Mouse (Mus musculus) cerebellum, adult 9-11 months (tissue): ENCODE results near the gene St3gal3.

ENCODE experiments used
- DNase-seq: peaks from one replicate; pipeline ENCODE4 v3.0.0; 2022

The St3gal3 gene

GRCm38 (mm10) chr4:118138891-118139290, 4.2 kb upstream of the St3gal3 start:
- DNase-seq: peak; percentile 92

DNA sequence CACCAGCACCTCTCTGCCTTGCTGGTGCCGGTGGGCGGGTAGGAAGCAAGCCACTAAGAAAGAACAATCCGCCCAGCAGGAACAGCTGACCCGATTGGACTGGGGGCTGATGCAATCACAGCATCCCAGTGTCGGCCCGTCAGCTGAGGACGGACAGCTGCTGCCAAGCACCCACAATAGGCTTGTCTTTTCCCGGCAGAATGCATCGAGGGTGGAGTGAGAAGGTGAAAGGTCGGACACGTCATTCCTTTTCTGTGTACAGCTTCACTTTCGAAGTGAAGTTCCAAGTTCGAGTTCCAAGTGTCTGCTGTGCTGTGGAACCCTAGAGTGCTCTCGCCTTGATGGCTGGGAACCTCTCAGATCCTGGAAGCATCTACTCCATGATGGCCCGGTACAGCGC, 3.1 kb upstream of the St3gal3 start:
- DNase-seq: no peak

DNA sequence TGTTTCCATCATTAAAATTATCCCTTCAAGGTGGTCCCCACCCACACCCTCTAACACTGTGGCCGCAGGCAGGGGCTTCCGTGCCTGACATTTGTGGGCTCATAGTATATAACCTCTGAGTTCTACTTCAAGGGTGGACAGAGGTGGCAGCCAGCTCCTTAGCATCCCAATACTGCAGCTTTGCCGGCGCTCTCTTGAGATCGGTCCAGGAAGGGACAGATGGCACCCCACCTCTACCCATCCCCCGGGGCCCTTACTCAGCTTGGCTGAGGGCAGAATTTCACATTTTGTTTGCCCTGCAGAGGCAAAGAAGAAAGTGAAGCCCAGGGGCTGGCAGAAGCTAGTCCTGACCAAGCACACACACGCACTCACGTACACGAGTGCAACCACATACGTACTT, 2.6 kb upstream of the St3gal3 start:
- DNase-seq: peak; percentile 71

- DNase-seq: no peak
These were observed 700 bp upstream of the St3gal3 start for GRCm38 (mm10) chr4:118135414-118135813.

GRCm38 (mm10) chr4:118131329-118131728, 3.4 kb downstream of the St3gal3 start:
- no peak for DNase-seq

DNA sequence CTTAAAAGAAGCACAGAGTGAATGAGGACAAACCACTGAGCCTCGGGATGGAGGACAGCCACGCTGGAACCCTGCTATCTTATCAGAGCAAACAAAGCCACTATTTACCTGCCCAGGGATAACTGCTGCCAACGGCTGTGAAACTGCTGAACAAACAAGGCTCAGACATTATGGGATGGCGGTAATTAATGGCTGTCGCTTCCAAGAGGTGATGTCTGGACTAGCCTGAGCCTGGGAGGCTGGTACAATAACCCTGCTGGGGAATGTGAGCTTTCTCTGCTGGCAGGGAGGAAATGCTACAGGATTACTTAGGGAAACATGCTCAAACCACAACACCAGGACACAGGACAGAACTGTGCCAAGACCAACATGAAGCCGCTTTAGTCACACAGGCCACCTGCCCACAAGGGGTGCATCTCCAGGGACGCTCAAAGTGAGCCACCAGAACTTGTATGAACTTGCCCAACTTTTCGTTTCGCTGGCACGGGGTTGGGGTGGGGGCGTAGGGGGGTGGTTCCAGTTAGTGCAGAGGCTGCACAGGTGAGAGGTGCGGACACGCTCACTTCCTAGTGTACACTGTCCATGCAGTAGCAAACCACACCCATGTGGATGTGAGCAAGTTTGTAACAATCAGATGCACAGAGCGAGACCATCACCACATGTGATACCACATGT, 11.5 kb downstream of the St3gal3 start:
- no peak for DNase-seq

DNA sequence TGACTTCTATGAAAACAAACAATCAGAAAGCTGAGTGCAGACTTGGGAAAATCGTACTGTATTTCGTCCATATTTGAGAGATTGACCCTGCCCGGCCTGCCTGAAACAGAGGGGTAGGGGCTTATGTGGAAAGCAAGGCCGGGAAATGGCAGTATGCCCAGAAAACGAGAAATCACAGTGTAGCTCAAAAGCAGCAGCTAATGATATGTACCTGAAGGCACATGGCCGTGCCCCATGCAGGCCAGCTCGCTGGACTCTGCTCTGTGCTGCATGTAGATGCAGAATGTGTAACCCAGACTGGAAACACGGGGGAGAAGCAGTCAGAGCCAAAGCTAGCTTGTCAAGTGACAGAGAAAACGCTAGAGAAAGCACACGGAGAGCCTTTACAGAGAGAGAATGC, 12.6 kb downstream of the St3gal3 start:
- no peak for DNase-seq

DNA sequence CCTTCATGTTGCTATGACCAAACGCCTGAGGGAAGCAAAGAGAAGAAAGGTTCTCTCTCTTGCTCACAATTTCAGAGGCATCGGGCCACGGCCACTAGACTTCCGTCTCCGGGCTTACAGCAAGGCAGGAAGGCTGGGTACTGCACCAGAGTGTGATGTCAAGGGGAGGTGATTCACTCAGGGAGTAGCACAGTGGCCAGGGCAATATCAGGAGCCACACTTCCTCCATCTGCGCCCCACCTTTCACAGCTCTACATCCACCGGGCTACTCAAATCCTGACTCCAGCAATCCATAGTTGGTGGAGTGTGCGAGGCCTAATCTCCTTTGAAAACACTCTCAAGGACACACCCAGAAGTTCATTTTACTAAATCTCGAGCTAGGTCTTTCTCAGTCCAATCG, 17.1 kb downstream of the St3gal3 start:
- DNase-seq: no peak

- no peak for DNase-seq
These were observed 18.6 kb downstream of the St3gal3 start for GRCm38 (mm10) chr4:118116098-118116497.

GRCm38 (mm10) chr4:118115132-118115531, 19.6 kb downstream of the St3gal3 start:
- DNase-seq: no peak

DNA sequence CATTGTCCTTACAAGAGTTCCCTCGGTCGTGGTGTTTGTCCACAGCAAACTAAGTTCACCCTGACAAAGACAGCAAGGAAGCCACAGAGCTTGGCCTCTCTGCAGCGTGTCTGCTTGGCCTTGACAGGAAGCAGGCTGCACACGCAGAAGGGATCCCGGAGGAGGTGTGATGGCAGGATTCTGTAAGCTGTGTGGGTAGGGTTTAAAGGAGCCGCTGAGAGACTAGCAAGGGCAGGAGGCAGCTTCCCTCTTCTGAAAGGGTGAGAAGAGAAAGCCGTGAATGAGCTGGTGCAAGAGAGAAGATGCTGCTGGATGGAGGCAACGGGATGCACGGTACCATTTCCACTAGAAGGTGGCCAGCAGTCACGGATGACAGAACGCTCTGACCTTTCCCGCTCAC, 22.1 kb downstream of the St3gal3 start:
- DNase-seq: no peak

GRCm38 (mm10) chr4:118109649-118110048, 25.1 kb downstream of the St3gal3 start:
- no peak for DNase-seq

DNA sequence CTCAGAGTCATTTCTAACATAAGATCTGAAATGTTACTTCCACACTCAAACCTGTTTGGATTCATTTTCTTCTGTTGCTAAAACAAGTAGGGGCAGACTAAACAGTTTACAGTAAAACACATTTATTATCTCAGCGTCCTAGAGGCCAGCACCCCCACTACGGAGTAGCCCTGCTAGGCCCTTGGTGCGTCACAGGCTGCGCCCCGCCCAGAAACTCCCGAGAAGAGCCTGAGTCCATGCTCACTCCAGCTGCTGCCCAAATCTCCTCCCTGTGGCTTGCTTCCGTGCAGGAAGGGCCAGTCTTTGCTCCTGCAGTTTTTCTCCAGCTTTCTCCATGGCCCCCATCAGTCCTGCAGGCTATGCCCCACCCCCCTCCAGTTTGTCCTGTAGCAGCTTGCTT, 25.9 kb downstream of the St3gal3 start:
- no peak for DNase-seq

GRCm38 (mm10) chr4:118105256-118106053, 29.3 kb downstream of the St3gal3 start:
- DNase-seq: no peak

GRCm38 (mm10) chr4:118103280-118103830, 31.4 kb downstream of the St3gal3 start:
- DNase-seq: no peak

DNA sequence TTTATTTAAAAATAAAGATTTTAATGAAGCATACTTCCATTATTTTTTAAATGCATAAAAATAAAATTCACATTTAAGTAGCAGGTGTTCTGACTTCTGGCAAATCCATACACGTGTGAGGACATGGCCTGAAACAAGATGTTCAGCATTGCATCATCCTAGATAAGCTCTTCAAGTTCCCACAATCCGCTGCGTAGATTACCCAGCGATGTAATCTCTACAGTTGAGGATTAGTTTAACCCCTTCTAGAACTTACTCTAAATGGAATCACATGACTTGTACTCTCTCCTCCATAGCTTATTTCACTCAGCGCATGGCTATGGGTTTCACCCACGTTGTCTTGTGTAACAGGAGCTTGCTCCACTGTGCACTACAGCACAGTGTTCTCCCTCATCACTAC, 33.2 kb downstream of the St3gal3 start:
- DNase-seq: no peak

DNA sequence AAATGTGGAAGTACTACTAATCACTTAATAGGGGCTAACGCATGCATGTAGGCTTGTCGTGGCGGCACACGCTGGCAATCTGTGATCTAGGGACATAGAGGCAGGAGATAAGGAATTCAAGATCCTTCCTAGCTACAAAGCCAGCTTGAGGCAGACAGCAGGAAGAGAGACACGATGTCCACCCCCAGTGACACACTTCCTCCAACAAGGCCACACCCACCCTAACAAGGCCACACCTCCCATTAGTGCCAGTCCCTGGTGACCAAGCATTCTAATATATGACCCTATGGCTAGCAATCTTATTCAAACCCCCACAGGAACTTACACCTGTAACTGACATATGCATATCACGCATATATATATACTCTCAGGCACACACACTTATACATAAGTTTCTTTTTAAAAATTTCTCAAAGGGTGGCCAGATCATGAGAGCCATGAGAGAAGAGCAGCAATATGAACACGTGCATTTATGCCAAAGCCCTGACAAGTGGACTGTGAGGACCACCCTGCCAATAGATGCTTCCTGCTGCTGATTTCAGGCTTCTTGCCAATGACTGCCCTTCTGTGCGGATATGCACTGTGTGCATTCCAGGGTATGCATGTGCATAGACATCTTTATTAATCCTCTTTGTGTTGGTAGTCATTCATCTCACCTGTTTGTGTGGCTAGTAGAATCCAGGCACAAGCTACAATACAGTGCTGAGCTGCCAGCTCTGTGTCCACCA, 34.9 kb downstream of the St3gal3 start:
- DNase-seq: no peak

DNA sequence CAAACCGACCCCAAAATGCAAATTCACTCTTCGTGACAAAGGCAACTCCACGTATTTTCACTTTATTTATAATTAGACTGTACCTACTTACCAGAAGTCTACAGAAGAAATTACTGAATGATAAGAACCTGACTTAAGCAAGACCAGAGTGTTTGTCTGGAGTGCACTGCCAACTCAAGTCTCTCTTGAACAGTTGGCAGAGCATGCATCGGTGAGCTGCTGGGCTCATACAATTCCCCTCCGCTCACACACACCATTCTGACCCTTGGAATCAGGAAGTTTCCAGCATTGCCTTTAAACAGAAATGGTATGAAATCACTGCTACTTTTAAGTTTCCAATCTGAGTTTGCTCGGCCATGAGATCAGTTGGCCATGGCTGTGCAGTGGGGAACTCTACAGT, 36.1 kb downstream of the St3gal3 start:
- DNase-seq: no peak

GRCm38 (mm10) chr4:118096069-118096468, 38.6 kb downstream of the St3gal3 start:
- no peak for DNase-seq

- no peak for DNase-seq
These were observed 41.8 kb downstream of the St3gal3 start for GRCm38 (mm10) chr4:118092784-118093457.

DNA sequence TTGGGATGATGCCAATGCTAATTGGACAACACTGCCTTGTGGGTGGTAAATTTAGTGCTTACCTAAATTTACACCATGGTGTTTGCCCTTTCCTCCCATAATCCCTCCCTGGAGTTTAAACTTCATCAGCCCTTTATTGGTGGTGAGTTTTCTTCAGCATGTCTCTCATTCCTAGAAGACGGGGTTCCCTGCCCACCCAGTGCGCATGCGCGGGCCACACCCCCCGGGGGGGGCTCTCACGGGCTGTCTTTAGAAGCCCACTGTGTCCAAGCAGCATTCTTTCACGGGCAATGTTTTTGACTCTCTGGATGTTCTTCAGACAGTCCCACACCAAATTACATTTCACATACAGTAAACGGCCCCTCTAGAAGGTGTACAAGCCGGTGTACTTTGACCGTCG, 44.3 kb downstream of the St3gal3 start:
- DNase-seq: no peak

DNA sequence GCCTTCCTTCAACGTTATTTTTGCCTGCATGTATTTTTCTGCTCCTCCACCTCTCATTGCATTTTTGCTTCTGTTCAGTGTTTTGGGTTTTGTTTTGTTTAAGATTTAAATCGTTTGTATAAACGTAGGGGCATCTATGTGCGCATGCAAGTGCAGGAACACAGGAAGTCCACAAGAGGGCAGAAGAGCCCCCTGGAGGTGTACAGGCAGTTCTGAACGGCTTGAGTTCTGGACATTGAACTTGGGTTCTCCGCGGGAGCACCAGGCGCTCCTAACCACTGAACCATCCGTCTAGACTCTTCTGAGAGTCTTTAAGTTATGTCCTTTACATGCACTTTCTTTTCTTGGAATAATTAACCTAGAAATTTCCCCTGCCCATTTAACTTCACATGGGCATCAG, 44.8 kb downstream of the St3gal3 start:
- peak; percentile 54 for DNase-seq

GRCm38 (mm10) chr4:118088771-118089170, 45.9 kb downstream of the St3gal3 start:
- DNase-seq: no peak
